Mouse (Mus musculus) midbrain, embryonic 15.5 days (tissue): ENCODE data around the gene Fads6. TPM values are rescaled to one million over a fixed set of nuclear protein-coding genes. Genes with fewer than 3 reads are reported as not detected.

Experiments
- microRNA-seq: library from miRNA; unstranded; fragments of <30 nt; microRNA quantifications from one replicate; pipeline ENCODE4, GENCODE M21; 2016
- polyA plus RNA-seq: library from polyadenylated mRNA; unstranded; fragments of >200 nt; fragmentation: Nextera tagmentation; extraction: Ambion mirVana; gene quantifications from 2 replicates; pipeline ENCODE4 v1.2.1, GENCODE M21; 2015

The Fads6 gene
- polyA plus RNA-seq, 1 experiment from 2014 or later: 1.0 TPM

Small RNAs within 50 kb of the gene (microRNA-seq; reads per million reads assigned to microRNA genes)
- not detected for gene Gm25837

Other genes starting within 250 kb of the Fads6 start
- not detected in 2 replicates for gene Cd300ld3, start 249.3 kb downstream of the Fads6 start, polyA plus RNA-seq
- gene Cd300e, start 235.5 kb downstream of the Fads6 start, polyA plus RNA-seq: not detected in 2 replicates
- gene Rab37, start 206.2 kb downstream of the Fads6 start, polyA plus RNA-seq: 0.49 and 1.1 TPM in 2 replicates
- 0.20 and 0.27 TPM in 2 replicates for gene Cd300lf, start 163.7 kb downstream of the Fads6 start, polyA plus RNA-seq
- gene Slc9a3r1, start 134.3 kb downstream of the Fads6 start, polyA plus RNA-seq: 46.4 and 54.6 TPM in 2 replicates
- 12.6 and 15.3 TPM in 2 replicates for gene Tmem104, start 110.2 kb downstream of the Fads6 start, polyA plus RNA-seq
- gene Nat9, start 109.8 kb downstream of the Fads6 start, polyA plus RNA-seq: 22.5 and 25.5 TPM in 2 replicates
- gene Grin2c, start 30.4 kb downstream of the Fads6 start, polyA plus RNA-seq: 0.21 and 0.26 TPM in 2 replicates
- 21.5 and 22.1 TPM in 2 replicates for gene Fdxr, start 20.6 kb downstream of the Fads6 start, polyA plus RNA-seq
- 0.17 TPM in 1 of 2 replicates, not detected in the other for gene Otop2, start 9.5 kb upstream of the Fads6 start, polyA plus RNA-seq
- gene Ush1g, start 24.4 kb upstream of the Fads6 start, polyA plus RNA-seq: 0.09 and 0.18 TPM in 2 replicates
- gene Otop3, start 37.1 kb upstream of the Fads6 start, polyA plus RNA-seq: 0.75 and 0.90 TPM in 2 replicates
- 67.0 and 67.2 TPM in 2 replicates for gene Hid1, start 70.1 kb upstream of the Fads6 start, polyA plus RNA-seq
- gene Cdr2l, start 84.3 kb upstream of the Fads6 start, polyA plus RNA-seq: 26.9 and 27.3 TPM in 2 replicates
- gene Mrpl58, start 106.1 kb upstream of the Fads6 start, polyA plus RNA-seq: 182 and 191 TPM in 2 replicates
- gene Atp5h, start 122.3 kb upstream of the Fads6 start, polyA plus RNA-seq: 782 and 789 TPM in 2 replicates
- gene Kctd2, start 122.5 kb upstream of the Fads6 start, polyA plus RNA-seq: 32.3 and 34.8 TPM in 2 replicates
- not detected in 2 replicates for gene Trim80, start 142.9 kb upstream of the Fads6 start, polyA plus RNA-seq
- gene Slc16a5, start 164.8 kb upstream of the Fads6 start, polyA plus RNA-seq: 0.09 and 0.42 TPM in 2 replicates
- 20.6 and 20.9 TPM in 2 replicates for gene Armc7, start 178.0 kb upstream of the Fads6 start, polyA plus RNA-seq
- 98.4 and 108 TPM in 2 replicates for gene Nt5c, start 194.2 kb upstream of the Fads6 start, polyA plus RNA-seq
- 1,600 and 1,616 TPM in 2 replicates for gene Jpt1, start 216.7 kb upstream of the Fads6 start, polyA plus RNA-seq
- 990 and 1,015 TPM in 2 replicates for gene Sumo2, start 238.6 kb upstream of the Fads6 start, polyA plus RNA-seq